Mouse (Mus musculus): ENCODE measurements around the gene Clpb.

Gene Clpb

GRCm38 (mm10) chr7:101726980-101727379 lies 63.5 kb downstream of the Clpb start:
- DNase-seq (ENCODE audit: low spot score in 2 of 2): no peak

DNA sequence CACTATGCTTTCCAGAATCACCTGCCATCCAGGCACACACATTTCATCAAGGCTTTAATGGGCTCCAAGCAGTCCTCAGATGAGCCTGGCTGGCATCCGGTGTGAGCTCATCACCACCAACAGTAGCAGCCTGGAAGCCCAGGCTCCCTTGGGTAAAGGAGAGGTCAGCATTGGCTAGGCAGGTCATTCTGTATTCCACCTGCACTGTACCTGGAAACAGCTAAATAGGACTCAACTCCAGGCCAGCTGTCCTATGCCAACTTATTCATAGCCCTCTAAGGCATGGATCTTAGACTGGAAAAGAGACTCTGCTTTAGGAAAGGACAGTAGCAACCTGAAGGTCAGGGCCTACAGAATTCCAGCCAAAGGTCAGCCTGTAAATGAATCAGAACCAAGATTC lies 68.7 kb downstream of the Clpb start:
- no peak for DNase-seq (ENCODE audit: low spot score in 2 of 2)

GRCm38 (mm10) chr7:101733042-101733441 lies 69.6 kb downstream of the Clpb start:
- no peak for DNase-seq (ENCODE audit: low spot score in 2 of 2)

DNA sequence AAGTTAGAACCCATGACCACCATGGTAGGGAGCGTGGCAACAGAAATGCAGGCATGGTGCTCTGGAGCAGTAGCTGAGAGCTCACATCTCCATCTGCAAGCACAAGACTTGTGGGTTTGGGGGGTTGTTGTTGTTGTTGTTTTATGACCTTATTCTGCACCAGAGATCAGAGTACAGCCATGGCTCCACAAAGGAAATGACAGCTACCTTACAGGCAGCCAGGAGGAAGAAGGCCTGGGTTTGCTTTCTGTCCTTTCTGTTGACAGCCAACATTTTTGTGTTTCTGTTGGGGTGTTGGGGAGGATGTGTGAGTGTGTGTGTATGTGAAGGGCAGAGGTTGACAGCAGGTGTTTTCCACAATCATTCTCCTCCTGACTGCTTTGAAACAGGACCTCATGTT lies 71.9 kb downstream of the Clpb start:
- no peak for DNase-seq (ENCODE audit: low spot score in 2 of 2)

DNA sequence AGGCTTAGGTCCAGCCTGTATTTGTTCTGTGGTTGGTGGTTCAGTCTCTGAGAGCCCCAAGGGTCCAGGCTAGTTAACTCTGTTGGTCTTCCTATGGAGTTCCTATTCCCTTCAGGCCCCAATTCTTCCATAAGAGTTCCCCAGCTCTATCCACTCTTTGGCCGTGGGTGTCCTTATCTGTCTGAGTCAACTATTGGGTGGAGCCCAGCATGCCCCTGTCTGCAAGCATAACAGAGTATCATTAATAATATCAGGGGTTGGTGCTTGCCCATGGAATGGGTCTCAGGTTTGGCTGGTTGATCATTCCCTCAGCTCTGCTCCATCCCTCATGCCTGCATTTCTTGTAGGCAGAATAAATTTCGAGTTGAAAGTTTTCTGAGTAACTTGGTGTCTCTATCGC lies 74.3 kb downstream of the Clpb start:
- DNase-seq (ENCODE audit: low spot score in 2 of 2): no peak

GRCm38 (mm10) chr7:101739602-101740001 lies 76.2 kb downstream of the Clpb start:
- no peak for DNase-seq (ENCODE audit: low spot score in 2 of 2)

- DNase-seq (ENCODE audit: low spot score in 2 of 2): no peak
Measured at GRCm38 (mm10) chr7:101743487-101743886, 80.1 kb downstream of the Clpb start.

- no peak for DNase-seq (ENCODE audit: low spot score in 2 of 2)
Measured at GRCm38 (mm10) chr7:101746559-101747334, 83.3 kb downstream of the Clpb start.

- DNase-seq (ENCODE audit: low spot score in 2 of 2): no peak
Measured at GRCm38 (mm10) chr7:101750268-101750667, 86.8 kb downstream of the Clpb start.

DNA sequence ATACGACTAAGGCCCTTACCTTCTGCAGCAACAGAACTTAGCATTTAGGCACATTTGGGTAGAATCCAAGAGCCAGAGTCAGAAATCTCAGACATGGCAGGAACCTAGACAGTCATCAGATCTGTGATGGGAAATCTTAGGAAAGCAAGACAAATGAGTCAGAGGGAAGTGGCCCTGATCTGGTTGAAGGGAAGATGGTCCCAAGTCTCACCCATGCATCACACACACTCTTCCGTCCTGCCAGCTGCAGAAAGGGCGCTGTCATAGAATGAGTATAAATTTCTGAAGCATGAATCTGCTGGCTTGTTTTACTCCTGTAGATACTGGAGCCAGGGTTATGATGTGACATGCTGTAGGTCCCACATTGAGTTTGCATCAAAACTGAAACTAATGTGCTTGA lies 88.9 kb downstream of the Clpb start:
- DNase-seq (ENCODE audit: low spot score in 2 of 2): no peak

DNA sequence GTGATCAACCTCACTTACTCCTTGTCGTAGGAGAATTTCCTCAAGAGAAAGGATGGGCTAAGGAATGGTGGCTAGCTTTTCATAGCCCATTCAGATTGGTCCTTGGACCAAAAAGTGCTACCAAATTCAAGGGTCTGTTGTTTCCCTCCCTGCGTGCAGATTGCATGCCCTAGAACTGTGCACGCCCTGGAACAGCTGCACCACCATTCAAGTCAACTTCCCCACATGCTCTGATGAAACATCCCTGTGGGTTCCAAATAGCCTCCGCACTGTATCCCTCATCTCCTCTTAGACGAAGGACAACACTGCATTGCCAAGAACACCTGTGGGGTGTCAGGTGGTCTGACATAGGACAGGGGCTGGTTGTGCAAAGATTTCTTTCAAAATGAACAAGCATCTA lies 90.1 kb downstream of the Clpb start:
- DNase-seq (ENCODE audit: low spot score in 2 of 2): no peak

GRCm38 (mm10) chr7:101754416-101754815 lies 91.0 kb downstream of the Clpb start:
- DNase-seq (ENCODE audit: low spot score in 2 of 2): no peak

DNA sequence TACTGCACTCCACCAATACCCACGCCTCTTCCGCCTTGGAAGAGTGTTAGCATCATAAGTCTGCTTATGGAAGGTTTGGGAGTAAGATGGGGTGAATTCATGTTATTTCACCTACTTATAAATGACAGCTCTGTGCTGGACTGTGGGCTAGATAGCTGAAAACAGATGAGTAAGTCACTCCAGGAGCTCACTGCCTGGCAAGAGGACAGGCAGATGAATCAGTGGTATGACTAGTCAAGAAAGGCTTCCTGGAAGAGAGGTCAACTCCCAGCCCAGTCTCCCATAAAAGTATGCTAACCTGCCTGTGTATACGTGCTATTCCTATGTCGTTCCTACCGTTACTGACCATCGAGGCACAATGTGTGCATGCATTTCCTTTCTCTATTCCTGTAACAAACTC lies 91.9 kb downstream of the Clpb start:
- no peak for DNase-seq (ENCODE audit: low spot score in 2 of 2)

- no peak for DNase-seq (ENCODE audit: low spot score in 2 of 2)
Measured at GRCm38 (mm10) chr7:101761899-101762780, 98.7 kb downstream of the Clpb start.

DNA sequence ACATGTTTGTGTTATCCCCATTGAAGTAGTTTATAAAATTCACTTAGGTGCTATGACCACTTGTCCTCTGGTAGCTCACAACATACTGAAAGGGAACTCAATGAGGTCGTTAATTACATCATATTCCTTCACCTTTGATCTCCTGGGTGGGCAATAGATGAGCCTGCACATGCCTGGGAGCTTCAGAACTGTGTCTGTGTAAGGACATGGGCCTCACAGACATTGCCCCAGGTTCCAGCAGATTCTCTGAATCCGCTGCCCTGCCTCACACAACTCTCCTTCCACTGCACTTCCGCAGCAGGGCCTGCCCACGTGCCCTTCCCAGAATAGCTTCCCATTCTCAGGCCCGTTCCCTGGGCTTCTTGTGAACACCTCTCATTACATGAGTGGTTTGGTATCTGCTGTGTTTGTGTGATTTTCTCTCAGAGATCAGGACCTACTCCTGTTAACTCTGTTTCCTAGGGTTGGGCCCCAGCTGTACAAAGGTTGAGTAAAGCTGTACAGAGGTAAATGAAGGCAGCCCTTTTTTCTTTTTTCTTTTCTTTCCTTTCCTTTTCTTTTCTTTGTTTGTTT lies 104.0 kb downstream of the Clpb start:
- DNase-seq (ENCODE audit: low spot score in 2 of 2): no peak

DNA sequence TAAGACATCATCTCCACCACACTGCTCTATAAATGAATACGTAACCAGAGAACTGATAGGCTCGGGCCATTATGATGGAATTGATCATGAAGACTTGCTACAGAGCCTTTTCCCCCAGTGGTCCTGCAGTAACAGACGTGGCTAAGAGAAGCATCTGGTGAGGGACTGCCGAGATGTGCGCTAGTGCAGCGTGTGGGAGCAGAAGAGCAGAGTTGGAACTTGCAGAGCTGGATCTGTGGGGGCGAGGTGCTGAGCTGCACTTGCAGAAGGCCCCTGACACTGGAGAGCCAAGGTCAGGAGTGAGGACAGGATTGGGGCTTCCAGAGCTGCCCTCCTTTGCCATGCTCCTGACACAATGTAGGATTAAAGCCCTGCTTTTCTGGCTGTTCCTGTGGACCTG lies 106.6 kb downstream of the Clpb start:
- peak; percentile 30 to 37 for DNase-seq (ENCODE audit: low spot score in 2 of 2)

DNA sequence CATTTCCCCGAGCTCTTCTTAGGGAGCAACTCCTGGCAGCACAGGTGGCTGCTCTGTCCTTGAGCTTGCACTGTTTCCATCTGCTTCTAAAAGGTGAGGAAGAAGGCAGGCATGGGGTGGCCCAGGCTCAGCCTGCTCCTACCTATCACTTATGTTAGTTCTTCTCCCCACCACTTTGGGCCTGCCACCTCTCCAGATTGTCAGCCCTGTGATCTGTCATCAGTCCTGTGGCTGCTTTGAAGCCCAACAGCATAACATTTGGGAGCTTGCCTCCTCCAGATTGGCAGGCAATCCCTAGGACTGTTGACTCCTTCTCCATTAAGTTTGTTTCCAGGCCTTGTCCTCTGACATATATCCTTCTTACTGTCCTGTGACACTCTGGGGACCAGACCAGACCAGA lies 108.2 kb downstream of the Clpb start:
- DNase-seq (ENCODE audit: low spot score in 2 of 2): no peak

GRCm38 (mm10) chr7:101772687-101773086 lies 109.3 kb downstream of the Clpb start:
- DNase-seq (ENCODE audit: low spot score in 2 of 2): no peak

DNA sequence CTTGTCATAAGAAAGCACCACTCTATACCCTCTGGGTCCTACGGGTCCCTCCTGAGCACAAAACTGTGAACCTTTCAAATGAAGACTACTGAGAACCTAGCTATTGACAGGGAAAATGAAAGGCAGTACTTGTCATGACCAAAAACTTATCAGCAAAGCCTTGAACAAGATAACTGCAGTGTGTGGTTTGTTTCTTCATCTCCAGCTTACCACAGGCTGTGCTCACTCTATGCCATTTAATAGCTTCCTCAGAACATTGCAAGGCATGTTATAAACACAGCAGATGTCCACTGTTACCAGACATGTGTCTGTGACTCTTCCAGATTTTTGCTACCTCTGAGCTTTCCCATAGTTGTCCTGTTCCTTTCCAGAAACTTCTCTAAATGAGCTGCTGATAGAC lies 113.6 kb downstream of the Clpb start:
- DNase-seq (ENCODE audit: low spot score in 2 of 2): no peak

- DNase-seq (ENCODE audit: low spot score in 2 of 2): no peak
Measured at GRCm38 (mm10) chr7:101817861-101818401, 154.5 kb downstream of the Clpb start, which contains the start of gene Phox2a. TSS of gene Phox2a (plus strand) at chr7:101818313.

DNA sequence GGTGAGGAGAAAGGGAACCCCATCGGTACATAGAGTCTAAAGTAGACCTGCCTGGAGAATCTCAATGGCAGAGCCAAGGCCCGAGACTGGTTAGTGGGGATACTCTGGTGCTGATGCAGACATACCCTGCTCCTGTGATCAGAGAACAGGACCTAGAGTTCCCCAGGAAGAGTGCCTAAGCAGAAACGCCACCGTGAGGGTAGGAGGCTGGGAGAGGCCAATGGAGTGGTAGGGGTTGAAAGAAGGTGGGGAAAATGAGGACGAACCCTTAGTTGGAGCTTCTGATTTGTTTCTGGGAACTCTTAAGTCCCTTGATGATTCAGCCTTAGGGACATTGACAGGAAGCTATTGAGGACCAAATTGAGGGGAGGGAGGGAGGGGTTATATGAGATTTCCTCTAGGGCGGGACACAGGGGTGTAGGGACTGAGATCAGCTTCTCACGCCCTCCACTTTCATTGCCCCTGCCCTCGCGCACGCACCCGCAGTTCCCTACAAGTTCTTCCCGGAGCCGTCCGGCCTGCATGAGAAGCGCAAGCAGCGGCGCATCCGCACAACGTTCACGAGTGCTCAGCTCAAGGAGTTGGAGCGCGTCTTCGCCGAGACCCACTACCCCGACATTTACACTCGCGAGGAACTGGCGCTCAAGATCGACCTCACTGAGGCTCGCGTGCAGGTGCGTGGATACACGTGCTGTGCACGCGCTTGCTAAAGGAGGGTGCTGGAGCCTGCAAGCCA lies 157.0 kb downstream of the Clpb start:
- no peak for DNase-seq (ENCODE audit: low spot score in 2 of 2)

Data from frontal cortex, postnatal 14 days (tissue).